20 mouse cellular contexts compared by ENCODE assay signal in genomic region chrX:77410812-77411211, GRCm38 (mm10).
A peak's percentile ranks its signal among the peaks of the same experiment; 100 is the strongest.
DNase-seq lines count a peak whose midpoint lies in the region; ATAC-seq and TF ChIP-seq lines count a peak whose summit lies in the region.
"Had no signal": no experiment of that assay in that cellular context is flagged by ENCODE, and none has a peak within 500 bp of the region (broad histone marks: within the 10 kb centered on the region; RNA-seq: fewer than 3 reads in every experiment).

No protein-coding gene starts in this region.

- no peaks in the 10 kb centered on the region for H3K9me3 ChIP-seq in intestine, postnatal 0 days (ENCODE audit: control insufficient read depth)
- H3K9me3 ChIP-seq in intestine, embryonic 15.5 days: no peaks in the 10 kb centered on the region
- H3K9me3 ChIP-seq in lung, postnatal 0 days (ENCODE audit: low read length): no peaks in the 10 kb centered on the region
- no peaks in the 10 kb centered on the region for H3K9me3 ChIP-seq in forebrain, embryonic 15.5 days
- H3K9me3 ChIP-seq in hindbrain, embryonic 13.5 days: no peaks in the 10 kb centered on the region
- H3K9me3 ChIP-seq: embryonic facial prominence, embryonic 13.5 days; heart, embryonic 10.5 days; hindbrain, embryonic 15.5 days had no signal

- H3K36me3 ChIP-seq in intestine, postnatal 0 days (ENCODE audit: control insufficient read depth, insufficient read depth): no peaks in the 10 kb centered on the region
- H3K36me3 ChIP-seq in intestine, embryonic 15.5 days: no peaks in the 10 kb centered on the region
- no peaks in the 10 kb centered on the region for H3K36me3 ChIP-seq in lung, postnatal 0 days (ENCODE audit: insufficient read depth, low read length)
- H3K36me3 ChIP-seq in forebrain, embryonic 15.5 days: no peaks in the 10 kb centered on the region
- H3K36me3 ChIP-seq in hindbrain, embryonic 13.5 days: no peaks in the 10 kb centered on the region
- H3K36me3 ChIP-seq: embryonic facial prominence, embryonic 13.5 days; heart, embryonic 10.5 days; hindbrain, embryonic 15.5 days had no signal

- 0 out of 2 replicates have a peak, but pooled peaks have one; percentile 16 for ATAC-seq in intestine, postnatal 0 days
- ATAC-seq in intestine, embryonic 15.5 days: no peak
- peak; percentile 37 for ATAC-seq in lung, postnatal 0 days
- ATAC-seq in forebrain, embryonic 15.5 days (replicated peaks): no peak
- no peak for ATAC-seq in hindbrain, embryonic 13.5 days (ENCODE audit: low FRiP score)
- ATAC-seq: forebrain, embryonic 14.5 days had no signal

- no peaks in the 10 kb centered on the region for H3K27me3 ChIP-seq in intestine, postnatal 0 days (replicated peaks; ENCODE audit: control insufficient read depth, insufficient read depth, low read length)
- H3K27me3 ChIP-seq in intestine, embryonic 15.5 days (replicated peaks): no peaks in the 10 kb centered on the region
- no peaks in the 10 kb centered on the region for H3K27me3 ChIP-seq in lung, postnatal 0 days (replicated peaks; ENCODE audit: insufficient read depth, low read length)
- H3K27me3 ChIP-seq in forebrain, embryonic 15.5 days: no peaks in the 10 kb centered on the region
- no peaks in the 10 kb centered on the region for H3K27me3 ChIP-seq in hindbrain, embryonic 13.5 days
- H3K27me3 ChIP-seq: CH12.LX; embryonic facial prominence, embryonic 13.5 days; hindbrain, embryonic 15.5 days had no signal

- DNase-seq in lung, postnatal 0 days (ENCODE audit: low spot score): peak; percentile 46
- DNase-seq in lung, postnatal 10 days: no peak
- peak; percentile 66 for DNase-seq in Muller cell, postnatal 12 days (ENCODE audit: inconsistent ontology term)
- DNase-seq: adrenal gland, postnatal 10 days; cerebellum, adult 18-20 months; cerebellum, adult 9-11 months; cerebellum, postnatal 36 days; gastrocnemius, postnatal 36 days; heart, adult 11 months; heart, postnatal 10 days had no signal

- H3K4me2 ChIP-seq in intestine, postnatal 0 days (replicated peaks; ENCODE audit: low read depth): no peak overlapping the region
- no peak overlapping the region for H3K4me2 ChIP-seq in intestine, embryonic 15.5 days (replicated peaks)
- no peak overlapping the region for H3K4me2 ChIP-seq in lung, postnatal 0 days (replicated peaks; ENCODE audit: low read depth, low read length)
- H3K4me2 ChIP-seq in forebrain, embryonic 15.5 days (replicated peaks): no peak overlapping the region
- H3K4me2 ChIP-seq in hindbrain, embryonic 13.5 days: no peak overlapping the region
- H3K4me2 ChIP-seq: embryonic facial prominence, embryonic 13.5 days; hindbrain, embryonic 15.5 days had no signal

- no peak overlapping the region for H3K9ac ChIP-seq in intestine, postnatal 0 days (ENCODE audit: low read depth, low read length)
- no peak overlapping the region for H3K9ac ChIP-seq in intestine, embryonic 15.5 days
- no peak overlapping the region for H3K9ac ChIP-seq in lung, postnatal 0 days (replicated peaks; ENCODE audit: low read depth)
- no peak overlapping the region for H3K9ac ChIP-seq in forebrain, embryonic 15.5 days (replicated peaks)
- H3K9ac ChIP-seq in hindbrain, embryonic 13.5 days: no peak overlapping the region
- H3K9ac ChIP-seq: embryonic facial prominence, embryonic 13.5 days; hindbrain, embryonic 15.5 days had no signal

- no peak overlapping the region for H3K27ac ChIP-seq in intestine, postnatal 0 days (ENCODE audit: low read depth, low read length)
- no peak overlapping the region for H3K27ac ChIP-seq in intestine, embryonic 15.5 days
- H3K27ac ChIP-seq in lung, postnatal 0 days (ENCODE audit: low read length): no peak overlapping the region
- H3K27ac ChIP-seq in brown adipose tissue, adult 24 weeks (replicated peaks; ENCODE audit: low read depth, low read length): 0 out of 2 replicates have a peak overlapping the region, but pooled peaks have one; percentile 24
- no peak overlapping the region for H3K27ac ChIP-seq in forebrain, embryonic 15.5 days (replicated peaks)
- no peak overlapping the region for H3K27ac ChIP-seq in hindbrain, embryonic 13.5 days
- H3K27ac ChIP-seq: embryonic facial prominence, embryonic 13.5 days; heart, embryonic 10.5 days; hindbrain, embryonic 15.5 days had no signal

- no peak for TF ChIP-seq CTCF in intestine, postnatal 0 days (IDR thresholded peaks at IDR 0.05; ENCODE audit: low read depth)
- no peak for TF ChIP-seq CTCF in lung, postnatal 0 days (IDR thresholded peaks at IDR 0.05)

- peak; percentile 81 for TF ChIP-seq EP300 in lung, postnatal 0 days (IDR thresholded peaks at IDR 0.05)

- no peaks in the 10 kb centered on the region for H3K4me1 ChIP-seq in intestine, postnatal 0 days (replicated peaks; ENCODE audit: control insufficient read depth, insufficient read depth, low read length)
- H3K4me1 ChIP-seq in intestine, embryonic 15.5 days (replicated peaks): no peaks in the 10 kb centered on the region
- no peaks in the 10 kb centered on the region; the same call in 1 of the 2 replicates for H3K4me1 ChIP-seq in lung, postnatal 0 days (ENCODE audit: insufficient read depth, low read depth, low read length)
- H3K4me1 ChIP-seq in brown adipose tissue, adult 24 weeks (ENCODE audit: control insufficient read depth, insufficient read depth, insufficient read length, low read length): no peaks in the 10 kb centered on the region
- no peaks in the 10 kb centered on the region for H3K4me1 ChIP-seq in forebrain, embryonic 15.5 days
- no peaks in the 10 kb centered on the region for H3K4me1 ChIP-seq in hindbrain, embryonic 13.5 days (replicated peaks)
- H3K4me1 ChIP-seq: embryonic facial prominence, embryonic 13.5 days; heart, embryonic 10.5 days; hindbrain, embryonic 15.5 days had no signal

- H3K4me3 ChIP-seq in intestine, postnatal 0 days (ENCODE audit: low read depth, low read length): no peak overlapping the region
- H3K4me3 ChIP-seq in intestine, embryonic 15.5 days (replicated peaks): no peak overlapping the region
- no peak overlapping the region for H3K4me3 ChIP-seq in lung, postnatal 0 days (ENCODE audit: low read depth, low read length)
- H3K4me3 ChIP-seq in brown adipose tissue, adult 24 weeks (ENCODE audit: insufficient read depth, low read depth, low read length): no peak overlapping the region
- H3K4me3 ChIP-seq in forebrain, embryonic 15.5 days: no peak overlapping the region
- no peak overlapping the region for H3K4me3 ChIP-seq in hindbrain, embryonic 13.5 days
- H3K4me3 ChIP-seq: embryonic facial prominence, embryonic 13.5 days; heart, embryonic 10.5 days; hindbrain, embryonic 15.5 days had no signal

Comparison
In these comparisons a context has a peak if more than half of its experiments do, and no peak if none do; other contexts are left out.
1. ATAC-seq: peak in intestine, postnatal 0 days (single experiment) and lung, postnatal 0 days (single experiment); none in intestine, embryonic 15.5 days (single experiment), forebrain, embryonic 15.5 days (single experiment) and hindbrain, embryonic 13.5 days (single experiment).